Mouse (Mus musculus) kidney, postnatal 25 days (tissue): ENCODE results near the gene Zfp292.
A peak's percentile ranks its signal among the peaks of the same experiment; 100 is the strongest.

ENCODE experiments used
- DNase-seq, 2 experiments: peaks; one replicate each; pipeline ENCODE4 v3.0.0; 2021; ENCODE audit warnings: mixed read lengths in 2 of 2

Gene Zfp292

DNA sequence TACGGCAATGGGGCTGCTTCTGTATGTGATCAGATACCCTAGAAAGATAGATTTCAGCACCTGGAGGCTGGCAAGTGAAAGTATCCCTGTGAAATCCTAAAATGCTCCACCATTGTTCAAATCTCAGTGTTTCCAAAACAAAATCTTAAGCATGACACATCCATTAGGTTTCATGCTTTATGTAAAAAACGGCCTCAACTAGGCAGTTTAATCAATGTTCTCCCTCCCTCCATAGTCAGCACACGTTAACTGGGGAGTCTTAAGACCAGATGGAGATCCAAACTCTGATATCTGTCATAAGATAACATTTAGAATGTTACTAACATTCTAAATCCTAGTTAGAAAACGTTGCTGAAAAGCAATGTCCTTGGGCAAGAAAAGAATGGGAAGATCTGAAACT is 909 bp downstream of the Zfp292 start:
- no peak for DNase-seq

DNA sequence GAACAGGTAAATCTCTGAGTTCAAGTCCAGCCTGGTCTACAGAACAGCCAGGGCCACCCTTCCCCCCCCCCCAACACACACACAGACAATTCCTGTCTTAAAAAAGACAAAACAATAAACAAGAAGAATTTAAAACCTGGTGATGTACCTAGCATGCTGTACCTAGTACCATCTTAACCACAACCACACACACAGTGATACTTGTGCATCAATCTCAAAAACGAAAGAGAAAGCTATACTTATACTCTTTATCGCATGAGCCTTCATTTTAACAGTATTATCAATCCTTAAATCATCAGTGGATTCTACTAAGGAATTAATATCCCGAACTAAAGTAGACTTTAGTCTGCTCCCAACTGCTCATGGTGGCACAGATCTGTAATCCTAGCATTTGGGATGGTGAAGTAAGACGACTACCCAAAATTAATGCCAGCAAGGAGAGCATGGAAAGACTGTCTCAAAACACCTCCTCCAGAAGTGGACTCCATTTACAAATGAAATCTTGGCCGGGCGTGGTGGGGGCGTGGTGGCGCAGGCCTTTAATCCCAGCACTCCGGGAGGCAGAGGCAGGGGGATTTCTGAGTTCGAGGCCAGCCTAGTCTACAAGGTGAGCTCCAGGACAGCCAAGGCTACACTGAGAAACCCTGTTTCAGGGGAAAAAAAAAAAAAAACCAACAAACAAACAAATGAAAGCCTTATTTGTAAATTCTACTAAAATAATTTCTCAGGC is 1.7 kb downstream of the Zfp292 start:
- DNase-seq = no peak

DNA sequence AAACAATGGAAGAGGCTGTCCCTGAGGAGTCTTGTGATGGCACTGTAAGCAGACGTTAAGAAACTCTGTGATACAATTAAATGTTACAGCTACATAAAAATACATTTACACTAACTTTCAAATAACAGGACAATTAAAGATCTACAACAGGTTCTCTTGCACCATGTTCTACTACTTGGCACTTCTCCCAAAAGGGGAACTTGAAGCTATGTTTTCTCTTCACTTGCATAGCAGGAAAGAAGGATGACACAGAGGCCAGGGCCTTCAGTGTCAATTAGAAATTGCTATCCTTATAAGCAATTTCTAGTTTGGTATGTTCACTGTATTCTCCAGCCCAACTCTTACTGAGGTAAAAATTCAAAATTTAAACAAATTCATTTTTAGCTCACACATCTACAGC is 8.5 kb downstream of the Zfp292 start:
- DNase-seq = no peak

DNA sequence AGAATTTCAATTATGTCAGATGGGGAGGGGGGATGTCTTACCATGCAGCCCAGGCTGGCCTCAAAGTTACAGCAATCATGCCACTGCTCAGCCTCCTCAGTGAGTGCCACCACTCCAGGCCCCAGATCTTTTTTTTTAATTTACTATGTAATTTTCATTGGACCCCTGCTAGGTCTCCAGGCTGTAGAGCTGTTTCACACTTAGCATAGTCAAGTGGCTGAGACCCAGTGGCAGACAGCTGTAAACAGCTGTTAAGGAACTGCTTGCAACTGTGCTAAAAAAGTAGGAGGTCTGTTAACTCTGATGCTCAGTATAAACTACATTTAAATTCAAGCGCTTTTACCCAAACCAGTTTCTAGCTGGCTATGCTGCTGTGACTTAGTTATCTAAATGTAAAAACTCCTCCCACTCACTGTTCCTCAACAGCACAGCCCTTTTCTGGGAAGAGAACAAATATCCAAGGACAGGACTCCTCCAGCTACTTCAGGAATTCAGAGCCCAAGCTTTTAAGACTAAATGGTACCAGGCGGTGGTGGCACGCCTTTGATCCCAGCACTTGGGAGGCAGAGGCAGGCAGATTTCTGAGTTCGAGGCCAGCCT is 9.8 kb downstream of the Zfp292 start:
- DNase-seq = no peak

DNA sequence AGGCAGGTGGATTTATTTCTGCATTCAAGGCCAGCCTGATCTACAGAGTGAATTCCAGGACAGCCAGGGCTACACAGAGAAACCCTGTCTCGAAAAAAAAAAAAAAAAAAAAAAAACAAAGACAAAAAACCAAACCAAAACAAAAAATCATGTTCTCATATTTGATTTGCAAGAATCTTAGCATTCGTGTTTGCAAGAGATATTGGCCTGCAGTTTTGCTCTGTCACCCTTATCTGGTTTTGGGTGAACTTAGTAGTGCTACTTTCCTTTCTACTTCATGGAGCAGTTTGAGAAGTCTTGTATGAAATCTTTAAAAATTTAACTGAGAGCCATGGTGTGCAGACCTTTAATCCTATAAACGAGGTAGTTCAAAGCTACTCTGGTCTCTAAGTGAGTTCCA is 12.9 kb downstream of the Zfp292 start:
- no peak for DNase-seq

DNA sequence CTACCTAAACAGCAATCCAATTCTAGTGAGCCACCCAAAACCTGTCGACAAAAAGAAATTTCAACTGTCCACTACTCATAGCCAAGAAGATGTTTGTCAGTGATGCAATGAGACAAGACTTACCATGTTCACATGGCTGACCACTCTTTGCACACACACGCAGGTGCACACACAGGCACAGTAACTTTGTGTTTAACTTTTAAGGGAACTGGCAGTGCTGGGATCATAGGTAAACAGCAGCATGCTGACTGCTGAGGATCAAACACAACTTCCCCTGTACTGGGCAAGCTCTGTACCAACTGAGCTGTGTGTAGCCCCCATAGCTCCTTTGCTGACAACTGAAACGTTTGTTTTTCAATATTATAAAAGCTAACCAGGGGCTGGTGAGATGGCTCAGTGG is 21.3 kb downstream of the Zfp292 start:
- no peak for DNase-seq

DNA sequence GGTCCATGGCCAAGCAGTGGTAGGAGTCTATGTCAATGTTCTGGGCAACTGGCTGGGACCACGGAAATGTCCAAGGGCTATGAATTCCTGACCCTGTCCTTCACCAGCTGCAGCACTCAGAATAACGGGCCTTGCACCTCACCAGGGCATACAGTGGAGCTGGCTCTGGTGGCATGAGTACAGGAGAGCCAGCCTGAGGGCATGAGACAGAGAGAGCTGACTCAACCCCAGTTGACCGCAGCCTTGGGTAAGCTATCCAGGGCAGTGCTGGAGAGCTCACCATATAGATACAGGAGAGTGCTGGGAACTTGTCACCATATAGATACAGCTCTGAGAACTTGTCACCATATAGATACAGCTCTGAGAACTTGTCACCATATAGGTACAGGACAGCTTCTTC is 23.3 kb downstream of the Zfp292 start:
- DNase-seq = no peak

DNA sequence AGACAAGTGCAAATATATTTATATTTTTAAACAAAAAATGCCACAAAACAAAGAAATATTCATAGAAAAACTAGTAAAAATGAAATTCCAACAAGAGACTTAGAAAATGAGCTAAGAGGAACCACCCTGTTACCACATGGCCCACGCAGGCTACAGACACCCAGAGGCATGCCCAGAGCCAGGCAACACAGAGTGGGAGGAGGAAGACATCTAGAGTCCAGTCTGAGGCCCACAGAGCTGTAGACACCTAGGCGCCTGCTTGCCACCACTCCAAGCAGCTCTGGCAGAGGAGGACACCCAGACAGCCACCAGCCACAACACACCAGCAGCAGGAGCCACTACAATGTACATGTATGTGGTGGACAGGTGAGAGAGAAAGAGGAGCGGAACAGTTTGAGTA is 23.9 kb downstream of the Zfp292 start:
- DNase-seq = no peak

DNA sequence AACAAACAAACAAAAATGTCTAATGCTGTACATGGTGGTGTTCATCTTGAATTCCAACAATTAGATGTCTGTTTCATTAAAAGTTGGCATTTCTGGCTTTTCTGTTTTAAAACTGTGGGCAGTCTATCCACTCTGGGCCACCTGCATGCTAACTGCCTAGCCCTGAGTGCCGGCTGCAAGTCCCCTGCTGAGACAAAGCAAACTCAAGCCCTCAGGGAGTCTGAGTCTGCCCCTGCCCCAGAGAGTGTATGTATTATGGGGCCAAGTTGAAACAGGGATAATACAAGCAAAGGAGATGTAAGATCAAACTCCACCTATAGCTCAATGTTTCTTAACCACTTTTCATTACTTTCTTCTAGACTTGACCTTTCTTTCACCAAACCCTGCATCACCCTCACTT is 26.8 kb downstream of the Zfp292 start:
- DNase-seq = no peak

DNA sequence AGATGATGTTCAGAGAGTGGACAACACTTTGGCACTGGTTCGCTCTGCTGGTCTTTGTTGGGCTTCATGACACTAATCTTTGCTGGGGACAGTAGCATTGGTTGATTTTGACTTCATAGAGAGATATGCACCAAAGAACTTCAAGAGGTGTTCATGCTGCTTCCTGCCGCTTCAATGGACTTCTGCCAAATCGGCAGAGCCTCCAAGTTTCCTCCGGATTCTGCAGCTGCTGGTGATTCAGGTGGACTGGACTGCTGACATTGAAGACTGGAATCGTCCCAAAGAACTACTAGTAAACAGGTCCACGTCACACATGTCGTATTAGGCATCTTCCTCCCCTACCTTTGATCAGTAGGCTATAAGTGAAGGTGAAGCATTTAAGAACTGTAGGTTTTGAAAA is 30.7 kb downstream of the Zfp292 start:
- DNase-seq = peak; percentile 41 to 63

DNA sequence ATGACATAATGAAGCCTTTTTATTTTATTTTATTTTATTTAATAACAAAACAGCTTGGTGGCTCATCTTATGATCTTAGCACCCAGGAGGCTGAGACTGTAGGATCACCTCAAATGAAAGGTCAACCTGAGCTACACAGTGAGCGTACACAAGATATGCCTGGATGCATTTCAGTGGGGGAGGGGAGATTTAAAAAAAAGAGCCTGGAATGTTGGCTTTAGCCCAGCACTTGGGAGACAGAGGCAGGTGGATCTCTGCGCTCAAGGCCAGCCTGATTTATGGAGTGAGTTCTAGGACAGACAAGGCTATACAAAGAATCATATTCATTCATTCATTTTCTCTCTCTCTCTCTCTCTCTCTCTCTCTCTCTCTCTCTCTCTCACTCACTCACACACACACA is 32.6 kb downstream of the Zfp292 start:
- no peak for DNase-seq

DNA sequence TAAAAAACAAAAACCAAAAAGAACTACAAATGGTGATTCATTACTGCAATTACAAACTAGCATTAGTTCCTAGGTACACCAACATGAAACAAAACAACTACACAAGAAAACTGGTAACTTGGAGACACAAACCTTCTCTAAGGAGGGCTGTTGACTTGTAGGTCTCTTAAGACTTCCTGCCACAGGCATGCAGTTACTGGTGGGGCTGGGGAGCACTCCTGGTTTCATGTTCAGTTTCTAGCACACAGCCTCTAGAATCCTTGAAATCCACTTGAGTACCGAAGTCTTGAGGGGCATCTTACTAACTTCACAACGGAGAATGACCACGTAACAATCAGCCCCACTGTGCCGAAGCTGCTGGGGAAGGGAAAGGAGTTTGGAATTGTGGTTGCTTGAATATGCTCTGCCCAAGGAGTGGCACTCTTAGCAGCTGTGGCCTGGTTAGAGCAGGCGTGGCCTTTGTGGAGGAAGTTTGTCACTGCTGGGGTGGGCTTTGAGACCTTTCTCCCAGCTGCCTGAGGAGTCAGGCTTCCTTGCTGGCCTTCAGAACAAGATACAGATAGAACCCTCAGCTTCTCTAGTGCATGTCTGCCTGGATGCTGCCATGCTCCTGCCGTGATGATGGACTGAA is 35.0 kb downstream of the Zfp292 start:
- DNase-seq = no peak

DNA sequence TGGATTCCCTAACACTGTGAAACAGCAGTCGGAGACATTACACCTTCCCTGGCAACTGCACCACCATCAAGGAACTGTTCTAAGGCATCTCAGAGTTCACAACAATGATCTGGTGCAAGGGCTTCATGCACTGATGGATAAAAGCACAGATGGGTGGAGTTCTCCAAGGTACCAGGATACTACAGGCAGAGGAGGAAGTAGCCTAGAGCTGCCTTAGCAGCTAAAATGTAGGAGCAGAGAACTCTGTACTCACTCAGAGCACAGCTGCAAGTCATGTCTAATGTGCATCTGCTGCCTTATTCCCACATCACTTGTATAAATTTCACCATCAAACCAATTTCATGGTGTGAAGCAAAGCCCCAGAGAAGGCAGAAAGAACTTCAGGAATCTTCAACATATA is 38.9 kb downstream of the Zfp292 start:
- no peak for DNase-seq

DNA sequence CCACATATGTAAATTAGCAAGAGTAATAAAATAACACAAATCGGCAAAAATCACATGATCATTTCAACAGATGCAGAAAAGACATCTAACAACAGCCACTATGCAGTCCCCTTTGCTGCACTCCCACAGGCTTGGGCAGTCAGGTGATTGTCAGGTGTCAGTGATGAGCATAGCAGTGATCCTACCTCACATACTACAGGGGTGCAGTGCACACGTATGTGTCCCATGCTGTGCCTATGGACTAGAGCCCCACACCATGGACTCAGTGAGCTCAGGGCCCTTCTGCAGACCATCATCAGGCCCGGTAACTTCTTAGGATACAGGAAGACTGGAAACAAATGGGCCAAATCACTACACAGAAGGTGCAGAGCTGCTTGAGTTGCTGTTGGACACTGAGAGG is 39.9 kb downstream of the Zfp292 start:
- no peak for DNase-seq

DNA sequence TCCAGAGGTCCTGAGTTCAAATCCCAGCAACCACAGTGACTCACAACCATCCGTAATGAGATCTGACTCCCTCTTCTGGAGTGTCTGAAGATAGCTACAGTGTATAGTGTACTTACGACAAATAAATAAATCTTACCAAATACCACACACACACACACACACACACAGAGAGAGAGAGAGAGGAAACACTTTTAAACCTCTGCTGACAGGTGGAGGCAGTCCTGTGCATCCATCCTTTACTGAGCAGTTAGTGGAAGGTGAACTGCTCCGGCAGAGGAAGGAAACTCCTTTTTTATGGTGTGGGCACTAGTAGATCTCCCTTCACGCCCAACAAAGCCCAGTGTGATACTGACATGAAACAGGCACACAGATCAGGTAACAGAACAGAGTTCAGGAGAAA is 51.3 kb downstream of the Zfp292 start:
- no peak for DNase-seq

DNA sequence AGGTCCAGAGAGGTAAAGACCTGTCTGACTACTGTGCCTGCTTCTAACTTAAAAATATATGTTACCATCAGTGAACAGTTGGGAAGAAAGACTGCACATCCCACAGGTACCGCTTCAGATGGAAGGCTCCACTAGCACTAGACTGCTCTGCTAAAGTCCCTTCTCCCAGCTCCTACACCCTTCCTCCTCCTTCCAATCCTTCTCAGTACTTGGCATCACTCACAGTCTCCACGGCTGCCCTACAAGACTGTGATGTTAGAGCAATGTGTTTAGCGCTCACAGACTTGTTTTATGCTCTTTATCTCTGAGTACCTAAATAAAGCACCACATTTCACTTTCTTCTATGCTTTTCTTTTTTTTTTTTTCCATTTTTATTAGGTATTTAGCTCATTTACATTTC is 53.3 kb downstream of the Zfp292 start:
- no peak for DNase-seq

DNA sequence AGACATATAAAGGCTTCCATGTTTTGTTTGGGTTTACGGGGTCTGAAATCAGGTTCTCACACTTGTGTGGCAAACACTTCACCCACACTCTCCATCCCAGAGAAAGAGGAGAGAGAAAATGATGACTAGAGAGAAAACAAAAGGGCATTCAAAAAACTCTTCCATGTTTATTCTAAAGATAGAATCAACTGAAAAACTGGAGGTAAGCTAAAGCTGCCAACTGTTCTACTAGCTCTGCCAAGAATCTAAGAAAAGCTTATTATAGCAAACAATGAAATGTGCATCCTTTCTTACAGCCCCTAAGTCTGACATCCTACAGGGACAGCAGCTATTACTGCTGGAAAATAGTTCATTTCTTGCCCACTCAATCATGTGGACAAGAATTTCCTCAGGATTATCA is 58.9 kb downstream of the Zfp292 start:
- DNase-seq = no peak

DNA sequence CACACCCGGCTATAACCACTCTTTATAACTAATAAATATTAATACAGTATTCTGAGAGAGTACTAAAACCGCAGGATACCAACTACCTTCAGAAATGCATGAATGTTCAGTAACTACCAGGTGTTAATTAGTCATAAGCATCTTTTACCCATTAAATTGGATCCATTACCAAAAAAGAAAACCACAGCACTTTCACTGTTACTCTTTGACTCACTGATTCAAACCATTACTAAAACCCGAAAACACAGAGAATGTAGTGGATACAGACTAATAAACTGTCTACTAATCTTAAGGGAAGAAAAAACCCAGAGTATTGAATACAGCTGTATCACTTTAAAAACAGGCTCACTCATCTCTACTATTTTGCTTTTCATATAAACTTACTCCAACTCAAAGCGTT is 62.9 kb downstream of the Zfp292 start:
- no peak for DNase-seq

DNA sequence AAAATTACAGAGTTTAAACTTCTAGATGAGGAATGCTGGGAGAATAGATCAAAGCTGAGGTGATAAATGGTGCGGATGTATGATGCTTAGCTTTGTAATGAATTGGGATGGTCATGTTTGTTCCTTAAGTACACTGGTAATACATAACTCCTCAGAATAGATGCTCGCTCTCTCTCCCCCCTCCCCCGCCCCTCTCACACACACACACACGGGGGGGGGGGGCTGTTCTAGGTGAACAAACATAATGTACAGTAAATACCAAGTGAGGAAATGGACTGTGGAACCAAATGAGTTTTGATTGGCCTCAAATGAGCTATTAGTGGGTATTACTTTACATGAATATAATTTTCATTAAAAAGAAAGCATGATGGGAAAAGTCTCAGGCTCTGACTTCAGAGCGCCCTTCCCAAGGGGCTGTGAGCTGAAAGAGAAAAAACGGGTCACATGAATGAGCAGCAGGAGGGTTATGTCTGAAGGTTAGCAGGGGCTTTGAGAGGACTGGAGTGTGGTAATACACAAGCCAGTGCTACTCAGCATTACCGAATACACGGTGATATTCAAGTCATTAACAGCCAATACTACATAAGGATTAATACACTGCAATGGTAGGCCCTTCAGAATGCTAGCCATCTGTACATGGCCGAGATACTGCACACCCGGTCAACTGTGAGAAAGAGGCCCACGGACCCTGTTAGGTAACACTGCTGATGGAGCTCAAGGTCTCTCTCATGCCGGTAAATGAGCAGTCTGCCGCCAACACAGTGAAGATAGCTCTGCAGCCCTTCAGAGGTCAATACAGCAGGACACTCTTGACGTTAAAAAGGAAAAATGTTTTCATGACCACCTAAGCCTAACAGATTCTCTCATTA is 81.4 kb downstream of the Zfp292 start:
- DNase-seq = no peak

DNA sequence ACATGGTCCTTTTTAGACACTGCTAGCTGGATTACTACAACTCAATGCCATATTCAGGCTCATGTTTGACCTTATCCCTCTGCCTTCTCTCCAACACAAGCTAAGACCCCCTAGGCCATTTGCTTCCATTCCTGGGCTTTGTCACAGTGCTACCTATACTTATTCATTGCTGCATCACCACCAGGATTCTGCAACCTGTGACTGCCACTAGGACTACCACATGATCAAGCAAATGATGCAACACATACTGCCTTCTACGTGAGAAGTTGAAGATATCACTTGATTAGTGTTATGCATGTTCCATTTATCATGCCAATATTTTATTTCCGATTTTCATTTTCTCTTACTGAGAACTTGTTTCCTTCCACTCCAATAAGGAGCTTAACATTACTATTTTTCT is 84.8 kb downstream of the Zfp292 start:
- no peak for DNase-seq

DNA sequence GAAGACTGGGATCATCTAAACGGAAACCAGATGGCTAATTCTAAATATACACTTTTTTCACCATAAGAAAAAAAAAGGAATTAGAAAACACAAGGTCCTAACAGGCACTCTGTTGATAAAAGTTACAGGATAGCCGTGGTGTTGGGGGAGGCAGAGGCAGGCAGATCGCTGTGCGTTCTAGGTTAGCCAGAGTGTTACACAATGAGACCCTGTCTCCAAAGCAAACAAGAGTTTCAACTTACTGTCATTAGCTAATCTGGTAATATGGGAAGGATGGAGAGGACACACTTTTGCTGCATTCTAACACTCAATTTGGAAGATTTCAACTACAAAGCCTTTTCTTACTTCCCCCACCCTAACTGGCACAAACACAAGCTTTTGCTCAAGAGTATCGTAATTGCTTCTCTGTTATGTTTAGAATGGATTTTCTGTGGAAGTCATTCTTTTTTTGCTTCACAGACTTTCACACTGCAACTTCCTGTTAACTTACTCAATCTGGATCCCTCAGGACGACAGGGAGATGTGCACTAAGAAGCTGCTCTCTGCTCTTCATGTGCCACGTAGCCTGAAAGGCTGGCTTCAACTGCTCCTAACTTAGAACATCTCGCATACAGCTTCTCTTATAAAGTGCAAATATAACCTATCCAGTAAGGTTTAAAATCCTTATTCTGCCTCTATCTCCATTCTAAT is 85.3 kb downstream of the Zfp292 start:
- no peak for DNase-seq

DNA sequence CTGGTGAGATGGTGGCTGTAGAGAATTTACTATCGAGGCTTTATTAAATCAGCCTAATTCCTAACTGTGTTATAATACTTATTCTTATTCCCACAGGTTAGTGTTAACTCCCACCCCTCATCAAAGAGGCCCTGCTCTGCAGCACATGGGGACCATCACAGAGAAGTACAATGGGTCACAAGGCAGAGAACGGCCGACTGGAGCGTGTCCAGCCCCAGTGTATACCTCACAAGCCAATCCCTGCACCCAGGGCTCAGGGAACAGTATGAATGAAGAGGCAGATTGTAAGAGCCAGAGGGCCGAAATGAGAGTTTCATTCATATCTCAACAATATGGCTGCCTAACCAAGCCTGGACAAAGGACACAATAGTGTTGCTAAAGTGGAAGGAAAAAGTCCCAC is 86.5 kb downstream of the Zfp292 start:
- no peak for DNase-seq

DNA sequence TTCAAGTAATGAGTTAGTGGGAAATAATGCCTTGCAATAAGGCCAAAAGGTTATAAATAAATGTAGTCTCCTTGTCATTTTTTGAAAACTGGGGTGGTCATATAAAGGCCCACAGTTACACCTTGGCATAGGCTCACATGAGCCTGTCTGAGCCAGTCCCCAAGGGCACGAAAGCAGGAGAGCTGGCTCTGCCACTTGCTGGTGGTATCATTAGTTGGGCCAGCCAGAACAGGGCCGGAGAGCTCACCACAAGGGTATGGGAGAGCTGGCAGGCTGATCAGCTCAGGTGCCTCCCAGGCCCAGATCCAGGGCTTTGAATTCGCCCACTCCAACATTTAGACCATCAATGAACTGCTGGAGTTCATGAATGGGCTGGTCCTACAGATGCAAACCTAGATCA is 96.3 kb downstream of the Zfp292 start:
- peak; percentile 23 to 67 for DNase-seq
